Mouse (Mus musculus) midbrain, embryonic 16.5 days (tissue): ENCODE data around the gene Steap3. TPM values are rescaled to one million over a fixed set of nuclear protein-coding genes. Genes with fewer than 3 reads are reported as not detected.

Experiments
- ATAC-seq: fragments of 200-750 bp; cut with Nextera tagmentation; 2 replicates; pipeline ENCODE4 v1.8.0; 2017; ENCODE audit warnings: moderate TSS enrichment
- H3K27ac ChIP-seq: fragments of 300-500 bp; sonication (generic); 2 replicates; pipeline ENCODE4 v1.5.1; 2014; ENCODE audit warnings: mild to moderate bottlenecking, low read length, mixed read lengths
- H3K27me3 ChIP-seq: fragments of 300-500 bp; sonication (generic); 2 replicates; pipeline ENCODE4 v1.6.1; 2014; ENCODE audit warnings: low read depth, low read length, mixed read lengths; ENCODE audit not compliant: control insufficient read depth, insufficient read depth
- H3K36me3 ChIP-seq: fragments of 300-500 bp; sonication (generic); 2 replicates; pipeline ENCODE4 v1.6.1; 2014; ENCODE audit warnings: mild to moderate bottlenecking, low read length, moderate library complexity, mixed read lengths; ENCODE audit not compliant: control insufficient read depth, insufficient read depth
- H3K4me1 ChIP-seq: fragments of 300-500 bp; sonication (generic); 2 replicates; pipeline ENCODE4 v1.6.1; 2014; ENCODE audit warnings: mild to moderate bottlenecking, low read length, mixed read lengths; ENCODE audit not compliant: control insufficient read depth, insufficient read depth
- H3K4me2 ChIP-seq: fragments of 300-500 bp; sonication (generic); 2 replicates; pipeline ENCODE4 v1.6.1; 2014; ENCODE audit warnings: mild to moderate bottlenecking, low read length, mixed read lengths
- H3K4me3 ChIP-seq: fragments of 300-500 bp; sonication (generic); 2 replicates; pipeline ENCODE4 v1.5.1; 2014; ENCODE audit warnings: low read depth, mild to moderate bottlenecking, low read length, moderate library complexity, mixed read lengths
- H3K9ac ChIP-seq: fragments of 300-500 bp; sonication (generic); 2 replicates; pipeline ENCODE4 v1.6.1; 2014; ENCODE audit warnings: low read depth, low read length, mixed read lengths
- H3K9me3 ChIP-seq: fragments of 300-500 bp; sonication (generic); replicated peaks from 2 replicates; pipeline ENCODE4 v1.6.1; 2014; ENCODE audit warnings: mild to moderate bottlenecking, low read length, mixed read lengths; ENCODE audit not compliant: control insufficient read depth, poor library complexity, severe bottlenecking
- WGBS: fragments of 180-500 bp; shearing (Covaris S2); extraction: QIAGEN DNeasy Blood & Tissue Kit; methylation state at CpG from one replicate; pipeline ENCODE4 v1.1.7; 2014; 5-methylcytosine and 5-hydroxymethylcytosine counted together
- polyA plus RNA-seq: library from polyadenylated mRNA; unstranded; fragments of >200 nt; fragmentation: Nextera tagmentation; extraction: Ambion mirVana; gene quantifications from 2 replicates; pipeline ENCODE4 v1.2.1, GENCODE M21; 2015

Steap3 gene
- polyA plus RNA-seq, 1 experiment from 2014 or later = 3.7 TPM

GRCm38 (mm10) chr1:120189206-120189605, 83.3 kb downstream of the Steap3 start:
- Histone ChIP-seq H3K27me3 (no peaks in the 10 kb centered on the region), H3K27ac (no peak overlapping the region), H3K9me3 (no peaks in the 10 kb centered on the region), H3K4me1 (0 out of 2 replicates have a peak, but pooled peaks cover 4% of the 10 kb centered on the region), H3K4me3 (no peak overlapping the region), H3K4me2 (no peak overlapping the region), H3K36me3 (no peaks in the 10 kb centered on the region), H3K9ac (no peak overlapping the region)
- WGBS = 87% methylated on average over 6 of the region's 6 CpGs
- no peak for ATAC-seq

- 13% methylated on average over 7 of the region's 7 CpGs for WGBS
- Histone ChIP-seq H3K4me1 (0 out of 2 replicates have a peak, but pooled peaks cover 4% of the 10 kb centered on the region), H3K4me2 (no peak overlapping the region), H3K4me3 (no peak overlapping the region), H3K9me3 (no peaks in the 10 kb centered on the region), H3K9ac (no peak overlapping the region), H3K36me3 (no peaks in the 10 kb centered on the region), H3K27ac (no peak overlapping the region), H3K27me3 (no peaks in the 10 kb centered on the region)
- peak; percentile 81 for ATAC-seq
Measured at GRCm38 (mm10) chr1:120187059-120187458, 85.4 kb downstream of the Steap3 start.

- Histone ChIP-seq H3K4me3 (no peak overlapping the region), H3K27me3 (no peaks in the 10 kb centered on the region), H3K27ac (no peak overlapping the region), H3K9ac (no peak overlapping the region), H3K9me3 (no peaks in the 10 kb centered on the region), H3K4me1 (0 out of 2 replicates have a peak, but pooled peaks cover 4% of the 10 kb centered on the region), H3K4me2 (no peak overlapping the region), H3K36me3 (no peaks in the 10 kb centered on the region)
- 16% methylated on average over 9 of the region's 9 CpGs for WGBS
- peak; percentile 65 for ATAC-seq
Measured at GRCm38 (mm10) chr1:120186655-120187054, 85.8 kb downstream of the Steap3 start.

- 20% methylated on average over 6 of the region's 6 CpGs for WGBS
- H3K4me2 ChIP-seq = no peak overlapping the region
- H3K27ac ChIP-seq = peak overlapping the region; percentile 35; the same call in 1 of the 2 replicates
- no peaks in the 10 kb centered on the region for H3K9me3 ChIP-seq
- no peaks in the 10 kb centered on the region for H3K36me3 ChIP-seq
- peak; percentile 53 for ATAC-seq
- H3K27me3 ChIP-seq = no peaks in the 10 kb centered on the region
- no peak overlapping the region for H3K9ac ChIP-seq
- H3K4me1 ChIP-seq = 0 out of 2 replicates have a peak, but pooled peaks cover 4% of the 10 kb centered on the region
- no peak overlapping the region for H3K4me3 ChIP-seq
Measured at GRCm38 (mm10) chr1:120186204-120186603, 86.3 kb downstream of the Steap3 start.

- H3K4me1 ChIP-seq = peaks cover 6% of the 10 kb centered on the region
- WGBS = 85% methylated on average over 8 of the region's 8 CpGs
- H3K9ac ChIP-seq = no peak overlapping the region
- no peaks in the 10 kb centered on the region for H3K27me3 ChIP-seq
- H3K27ac ChIP-seq = no peak overlapping the region
- no peaks in the 10 kb centered on the region for H3K36me3 ChIP-seq
- H3K4me3 ChIP-seq = no peak overlapping the region
- no peaks in the 10 kb centered on the region for H3K9me3 ChIP-seq
- no peak overlapping the region for H3K4me2 ChIP-seq
- ATAC-seq = no peak
Measured at GRCm38 (mm10) chr1:120177141-120177540, 95.4 kb downstream of the Steap3 start.

- 27% methylated on average over 14 of the region's 14 CpGs for WGBS
- Histone ChIP-seq H3K4me1 (peaks cover 6% of the 10 kb centered on the region), H3K4me2 (peak overlapping the region; percentile 19; the same call in 1 of the 2 replicates), H3K36me3 (no peaks in the 10 kb centered on the region), H3K27ac (no peak overlapping the region), H3K27me3 (no peaks in the 10 kb centered on the region), H3K9ac (no peak overlapping the region), H3K9me3 (no peaks in the 10 kb centered on the region), H3K4me3 (no peak overlapping the region)
- ATAC-seq = peak; percentile 60; the same call in 1 of the 2 replicates
Measured at GRCm38 (mm10) chr1:120176313-120176712, 96.2 kb downstream of the Steap3 start.

- 72% methylated on average over 4 of the region's 4 CpGs for WGBS
- Histone ChIP-seq H3K36me3 (no peaks in the 10 kb centered on the region), H3K27ac (no peak overlapping the region), H3K9me3 (no peaks in the 10 kb centered on the region), H3K9ac (no peak overlapping the region), H3K4me2 (no peak overlapping the region), H3K27me3 (no peaks in the 10 kb centered on the region), H3K4me1 (peaks cover 6% of the 10 kb centered on the region), H3K4me3 (no peak overlapping the region)
- no peak for ATAC-seq
Measured at GRCm38 (mm10) chr1:120174991-120175390, 97.5 kb downstream of the Steap3 start.

- peaks cover 6% of the 10 kb centered on the region for H3K4me1 ChIP-seq
- ATAC-seq = peak; percentile 77
- no peak overlapping the region for H3K4me2 ChIP-seq
- H3K36me3 ChIP-seq = no peaks in the 10 kb centered on the region
- WGBS = 57% methylated on average over 5 of the region's 5 CpGs
- no peaks in the 10 kb centered on the region for H3K9me3 ChIP-seq
- no peak overlapping the region for H3K9ac ChIP-seq
- no peaks in the 10 kb centered on the region for H3K27me3 ChIP-seq
- H3K4me3 ChIP-seq = no peak overlapping the region
- H3K27ac ChIP-seq = no peak overlapping the region
Measured at GRCm38 (mm10) chr1:120171819-120172521, 100.5 kb downstream of the Steap3 start.

GRCm38 (mm10) chr1:120170307-120170706, 102.2 kb downstream of the Steap3 start:
- H3K4me2 ChIP-seq = no peak overlapping the region
- H3K27ac ChIP-seq = no peak overlapping the region
- no peak overlapping the region for H3K9ac ChIP-seq
- WGBS = 85% methylated on average over 7 of the region's 7 CpGs
- no peaks in the 10 kb centered on the region for H3K4me1 ChIP-seq
- H3K9me3 ChIP-seq = no peaks in the 10 kb centered on the region
- no peak overlapping the region for H3K4me3 ChIP-seq
- no peaks in the 10 kb centered on the region for H3K36me3 ChIP-seq
- no peak for ATAC-seq
- no peaks in the 10 kb centered on the region for H3K27me3 ChIP-seq
